Mouse (Mus musculus) hindlimb bud, embryonic 11.5 days (tissue): ENCODE measurements around the gene Mrps36.
"Not testable (repeated sequence)": the region's sequence is repeated elsewhere in the genome, so short reads cannot be mapped to it uniquely, and the experiment has no call there.

ENCODE experiments used
- DNase-seq: peaks from one replicate; pipeline ENCODE4 v3.0.0-alpha.2; 2012; ENCODE audit warnings: low read depth, low spot score; ENCODE audit errors: extremely low spot score

Gene Mrps36

GRCm38 (mm10) chr13:100744036-100744744 lies at the start of gene Mrps36:
Gene Mrps36, minus strand, starts transcription at chr13:100744659.
- DNase-seq: peak; percentile 73

DNA sequence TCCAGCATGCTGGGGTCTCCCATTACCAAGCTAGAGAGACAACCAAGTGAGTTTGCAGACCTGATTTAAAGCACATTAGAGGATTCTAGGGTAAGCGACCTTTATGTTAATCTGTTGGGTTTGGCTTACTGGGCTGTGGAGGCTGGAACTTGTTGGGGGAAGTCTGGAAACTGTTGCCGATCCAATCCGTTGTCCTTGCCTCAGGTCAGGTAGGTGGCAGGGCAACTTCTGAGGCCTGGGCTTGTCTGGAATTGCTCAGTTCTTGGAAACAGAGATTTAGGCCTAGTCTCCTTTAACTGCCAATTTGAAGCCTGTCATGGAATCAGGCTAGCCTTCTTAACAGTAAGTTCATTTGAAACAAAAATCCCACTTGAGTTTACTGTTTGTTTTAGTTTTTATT lies 44.6 kb upstream of the Mrps36 start:
- no peak for DNase-seq

DNA sequence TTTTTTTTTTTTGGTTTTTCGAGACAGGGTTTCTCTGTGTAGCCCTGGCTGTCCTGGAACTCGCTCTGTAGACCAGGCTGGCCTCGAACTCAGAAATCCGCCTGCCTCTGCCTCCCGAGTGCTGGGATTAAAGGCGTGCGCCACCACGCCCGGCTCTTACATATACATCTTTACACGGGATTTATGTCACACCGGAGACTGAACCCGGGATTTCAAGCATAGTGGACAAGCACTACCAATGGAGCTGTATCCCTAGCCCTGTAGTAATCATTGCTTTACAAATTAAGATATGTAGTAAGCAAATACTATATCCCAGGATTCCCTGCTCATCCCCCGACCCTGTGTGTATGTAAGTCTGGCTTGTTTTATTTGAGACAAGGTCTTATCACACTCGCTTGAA lies 43.6 kb upstream of the Mrps36 start:
- DNase-seq: not testable (repeated sequence)

DNA sequence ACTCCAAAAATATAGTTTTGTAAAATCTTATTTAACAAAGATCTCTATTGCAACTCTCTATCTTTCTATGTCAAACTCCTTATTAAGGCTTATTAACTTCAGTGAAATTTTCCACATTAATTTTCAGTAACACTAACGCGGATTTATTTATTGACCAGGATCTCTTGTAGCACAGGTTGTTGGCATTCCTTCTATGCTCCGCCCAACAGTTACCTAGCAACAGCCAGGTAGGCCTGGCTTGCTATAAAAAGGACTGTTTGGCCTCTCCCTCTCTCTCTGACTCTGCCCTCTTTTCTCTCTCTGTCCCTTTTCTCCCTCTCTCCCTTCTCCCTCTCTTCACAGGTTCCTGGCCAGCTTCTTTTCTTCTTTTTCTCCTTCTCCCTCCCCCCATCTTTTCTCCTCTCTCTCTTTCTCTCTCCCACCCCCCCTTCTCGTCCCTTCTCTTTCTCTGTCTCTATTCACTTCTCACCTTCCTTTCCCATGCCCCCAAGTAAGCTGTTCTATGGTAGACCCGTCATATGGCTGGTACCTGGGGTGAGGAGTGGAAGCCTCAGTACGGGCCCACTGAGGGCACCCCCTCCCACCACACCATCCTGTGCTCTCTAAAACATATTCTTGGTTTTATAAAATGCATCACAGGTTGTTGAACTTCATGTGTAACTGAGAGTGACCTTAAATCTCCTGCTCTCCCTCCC lies 43.0 kb upstream of the Mrps36 start:
- DNase-seq: no peak

DNA sequence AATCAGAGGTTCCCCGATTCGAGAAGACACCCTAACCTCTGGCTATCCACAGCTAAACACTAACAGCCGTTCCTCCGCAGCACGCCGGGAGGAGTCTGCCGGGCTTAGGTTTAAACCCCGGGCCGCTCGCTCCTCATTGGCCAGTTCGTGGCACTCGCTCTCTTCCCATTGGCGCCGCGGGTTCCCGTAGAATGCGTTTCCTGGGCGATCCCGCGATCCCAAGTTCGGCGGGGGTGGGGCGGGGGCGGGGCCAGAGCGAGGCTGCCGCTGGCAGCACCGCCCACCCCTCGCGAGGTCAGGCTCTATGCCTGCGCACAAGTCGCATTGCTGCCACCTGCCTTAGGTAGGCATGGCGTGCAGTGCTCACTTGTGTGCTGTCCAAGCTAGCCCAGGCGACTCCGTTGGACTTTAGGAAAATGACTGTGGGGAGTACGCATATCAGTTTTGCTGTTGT lies 42.0 kb upstream of the Mrps36 start, which contains the start of gene Ccnb1:
TSS of gene Ccnb1 (minus strand) at position 157 of the 454 bp plus-strand sequence.
- DNase-seq: peak; percentile 60

GRCm38 (mm10) chr13:100785806-100786413 lies 41.5 kb upstream of the Mrps36 start:
- no peak for DNase-seq

GRCm38 (mm10) chr13:100777491-100777890 lies 33.0 kb upstream of the Mrps36 start:
- no peak for DNase-seq

DNA sequence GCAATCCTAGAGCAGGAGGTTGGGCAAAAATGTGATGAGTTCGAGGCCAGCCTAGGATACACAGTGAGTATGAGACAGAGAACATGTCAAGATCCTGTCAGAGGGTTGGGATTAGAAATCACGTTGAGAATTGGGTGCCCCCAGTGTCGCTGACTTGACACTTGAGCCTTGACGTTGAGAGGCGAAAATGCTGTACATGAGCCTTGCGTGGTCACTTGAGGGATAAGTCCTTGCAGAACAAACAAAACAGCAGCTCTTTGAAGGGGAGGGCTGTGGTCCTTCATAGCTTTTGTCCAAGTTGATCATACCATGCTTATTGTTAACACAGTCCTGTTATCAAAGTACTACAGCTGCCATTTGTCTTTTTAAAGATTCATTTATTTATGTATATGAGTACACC lies 32.3 kb upstream of the Mrps36 start:
- DNase-seq: no peak

- DNase-seq: no peak
Observed at GRCm38 (mm10) chr13:100776056-100776419, 31.6 kb upstream of the Mrps36 start.

GRCm38 (mm10) chr13:100775252-100776055 lies 31.0 kb upstream of the Mrps36 start, which contains the start of gene Cenph:
Gene Cenph, minus strand, starts transcription at chr13:100775899.
- DNase-seq: peak; percentile 64

DNA sequence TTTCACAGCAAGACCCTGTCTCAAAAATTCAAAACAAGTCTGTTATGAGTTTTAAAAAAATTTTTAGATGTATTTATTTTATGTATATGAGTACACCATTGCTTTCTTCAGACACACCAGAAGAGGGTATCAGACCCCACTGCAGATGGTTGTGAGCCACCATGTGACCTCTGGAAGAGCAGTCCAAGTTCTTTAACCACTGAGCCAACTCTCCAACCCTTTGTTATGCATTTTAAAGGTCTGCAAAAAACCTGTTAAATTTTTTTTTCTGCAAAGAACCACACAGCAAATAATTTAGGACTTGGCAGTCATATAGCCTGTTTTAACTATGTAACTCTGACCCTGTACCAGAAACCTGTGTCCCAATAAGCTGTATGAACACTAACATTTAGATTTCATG lies 30.2 kb upstream of the Mrps36 start:
- no peak for DNase-seq

DNA sequence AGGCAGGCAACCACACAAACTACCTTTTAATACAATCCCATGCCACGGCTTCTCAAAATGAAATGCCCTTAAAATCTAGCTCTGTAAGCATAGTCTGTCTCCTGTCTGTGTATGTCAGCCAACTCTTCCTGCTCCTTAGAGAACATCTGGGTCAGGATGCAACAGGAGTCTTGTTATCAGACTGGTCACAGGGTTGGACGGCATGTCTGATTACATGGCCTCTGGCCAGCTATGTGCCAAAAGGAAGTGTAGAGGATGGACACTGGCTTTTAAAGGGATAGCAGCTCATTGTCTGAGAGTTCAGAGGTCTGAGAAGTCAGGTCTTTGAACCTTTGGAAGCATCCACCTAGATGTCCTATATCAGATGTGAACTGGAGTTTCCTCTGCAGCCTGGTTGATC lies 10.9 kb upstream of the Mrps36 start:
- no peak for DNase-seq

GRCm38 (mm10) chr13:100754186-100754585 lies 9.7 kb upstream of the Mrps36 start:
- DNase-seq: no peak

DNA sequence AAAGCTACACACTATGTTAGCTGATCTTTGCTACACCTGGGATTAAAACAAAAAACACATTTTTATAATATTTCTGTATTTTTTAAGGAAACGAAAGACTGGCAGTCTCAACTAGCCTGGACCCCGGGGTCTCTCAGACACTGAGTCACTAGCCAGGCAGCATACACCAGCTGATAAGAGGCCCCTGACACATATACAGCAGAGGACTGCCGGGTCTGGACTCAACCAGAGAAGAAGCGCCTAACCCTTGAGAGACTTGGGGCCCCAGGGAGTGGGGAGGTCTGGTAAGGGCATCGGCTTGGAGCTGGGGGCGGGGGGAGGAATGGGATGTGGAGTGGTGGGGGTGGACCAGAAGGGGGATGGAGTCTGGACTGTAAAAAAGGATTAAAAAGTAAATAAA lies 8.6 kb upstream of the Mrps36 start:
- no peak for DNase-seq

GRCm38 (mm10) chr13:100752529-100752928 lies 8.1 kb upstream of the Mrps36 start:
- DNase-seq: no peak

GRCm38 (mm10) chr13:100751402-100751801 lies 6.9 kb upstream of the Mrps36 start:
- no peak for DNase-seq

GRCm38 (mm10) chr13:100750799-100751198 lies 6.3 kb upstream of the Mrps36 start:
- DNase-seq: no peak

DNA sequence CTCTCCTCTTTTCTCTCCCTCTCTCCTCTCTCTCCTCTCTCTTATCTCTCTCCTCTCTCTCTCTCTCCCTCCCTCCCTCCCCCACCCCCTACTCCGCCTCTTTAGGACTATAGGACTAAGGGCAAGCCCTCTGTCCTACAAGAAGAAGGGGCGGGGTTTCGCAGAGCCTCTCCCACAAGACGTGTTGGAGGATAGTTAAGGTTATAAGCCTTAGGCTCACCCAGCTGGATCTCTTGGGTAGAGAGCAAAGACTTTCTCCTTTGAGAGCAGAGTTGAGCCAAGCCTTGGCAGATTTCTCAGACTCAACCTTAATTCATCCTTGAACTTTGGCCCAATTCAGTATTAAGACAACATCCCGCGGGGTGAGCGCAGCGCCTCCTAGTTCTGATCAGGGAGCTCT lies 4.2 kb upstream of the Mrps36 start:
- no peak for DNase-seq

DNA sequence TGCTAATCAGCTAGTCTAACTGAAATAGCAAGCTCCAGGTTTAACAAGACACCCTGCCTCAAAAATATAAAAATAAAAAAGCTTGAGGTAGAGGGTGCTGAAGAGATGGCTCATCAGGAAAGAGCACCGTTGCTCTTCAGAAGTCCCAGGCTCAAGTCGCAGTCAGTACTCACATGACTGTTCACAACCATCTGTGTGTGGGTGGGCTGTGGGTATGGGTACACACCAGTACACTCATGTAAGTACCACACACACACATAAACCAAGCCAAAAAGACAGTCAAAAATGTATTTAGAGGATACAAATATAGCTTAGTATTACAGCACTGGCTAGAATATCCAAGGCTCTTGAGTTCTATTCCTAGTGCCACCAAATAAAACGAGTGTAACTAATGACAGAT lies 1.6 kb upstream of the Mrps36 start:
- DNase-seq: no peak

DNA sequence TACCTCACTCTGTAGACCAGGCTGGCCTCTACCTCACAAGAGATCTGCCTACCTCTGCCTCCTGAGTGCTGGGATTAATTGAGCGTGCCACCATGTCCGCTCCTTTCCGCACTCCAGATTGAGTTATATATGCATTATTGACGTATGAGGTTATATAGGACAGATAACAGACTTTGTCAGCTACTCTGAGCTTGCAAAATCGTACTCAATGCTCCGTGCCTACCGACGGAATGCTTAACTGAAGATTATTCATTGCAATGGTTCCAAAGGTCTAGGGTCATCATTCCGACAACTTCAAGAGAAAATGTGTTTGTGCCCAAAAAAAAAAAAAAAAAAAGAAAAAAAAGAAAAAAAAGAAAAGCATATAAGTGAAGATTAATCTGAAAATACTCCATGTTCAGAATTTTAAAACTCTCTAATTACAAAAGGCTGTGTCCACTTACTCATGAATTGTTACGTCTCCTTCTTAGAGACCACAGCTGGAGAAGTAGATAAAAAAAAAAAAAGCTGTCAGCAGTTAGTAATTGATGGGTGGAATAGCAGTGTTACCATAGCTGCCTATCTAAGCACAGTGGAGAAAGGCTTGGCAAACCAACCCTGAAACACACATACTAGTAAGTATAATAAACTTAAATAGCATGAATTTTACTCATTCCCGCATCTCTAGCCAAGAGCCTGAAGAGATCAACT lies 968 bp downstream of the Mrps36 start:
- no peak for DNase-seq

DNA sequence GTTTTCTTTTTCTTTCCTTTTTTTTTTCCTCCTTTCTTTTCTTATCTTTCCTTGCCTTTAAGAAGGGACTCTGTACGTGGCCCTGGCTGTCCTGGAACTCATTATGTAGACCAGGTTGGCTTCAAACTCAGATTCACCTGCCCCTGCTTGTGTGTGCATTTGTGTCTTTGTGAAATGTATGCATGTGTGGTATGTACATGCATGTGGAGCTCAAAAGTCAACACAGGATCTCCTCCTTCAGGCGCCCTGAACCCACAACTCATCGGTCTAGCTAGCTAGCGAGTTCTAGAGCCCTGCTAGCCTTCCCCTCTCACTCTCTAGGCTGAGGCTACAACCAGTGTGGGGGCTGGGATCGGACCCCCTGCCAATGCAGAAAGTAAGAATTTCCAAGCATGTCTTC lies 1.6 kb downstream of the Mrps36 start:
- no peak for DNase-seq
